Mouse (Mus musculus): ENCODE results near the gene Slc27a2. TPM values are rescaled to one million over a fixed set of nuclear protein-coding genes. Genes with fewer than 3 reads are reported as not detected.

Slc27a2 gene
- polyA plus RNA-seq, 1 experiment from 2014 or later, result 6.0 TPM

DNA sequence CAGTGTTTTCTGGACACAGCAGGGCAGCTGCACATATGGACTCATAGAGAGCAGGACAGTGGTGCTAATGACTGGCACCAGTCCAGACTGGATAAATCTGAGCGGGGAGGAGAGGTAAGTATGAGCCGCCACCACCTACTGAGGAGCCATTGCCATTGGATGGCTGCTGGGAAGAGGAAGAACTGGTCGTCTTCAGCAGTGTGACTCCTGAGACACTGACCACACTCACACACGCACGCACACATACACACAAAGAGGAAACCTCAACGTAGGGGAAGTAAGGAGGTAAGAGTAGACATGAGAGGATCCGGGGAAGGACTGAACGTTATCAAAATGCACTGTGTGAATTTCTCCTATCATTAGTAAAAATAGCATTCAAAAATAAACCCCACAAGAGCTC, 24.7 kb upstream of the Slc27a2 start:
- H3K9me3 ChIP-seq, result no peaks in the 10 kb centered on the region
- H3K9ac ChIP-seq, result no peak overlapping the region
- ATAC-seq (ENCODE audit: low read depth), result no peak
- no peak overlapping the region for H3K4me3 ChIP-seq
- no peaks in the 10 kb centered on the region for H3K36me3 ChIP-seq
- no peak overlapping the region for H3K27ac ChIP-seq (replicated peaks)
- no peaks in the 10 kb centered on the region for H3K27me3 ChIP-seq
- no peak overlapping the region for H3K4me2 ChIP-seq
- H3K4me1 ChIP-seq (replicated peaks), result no peaks in the 10 kb centered on the region
- WGBS, result 88% methylated on average over 8 of the region's 8 CpGs

DNA sequence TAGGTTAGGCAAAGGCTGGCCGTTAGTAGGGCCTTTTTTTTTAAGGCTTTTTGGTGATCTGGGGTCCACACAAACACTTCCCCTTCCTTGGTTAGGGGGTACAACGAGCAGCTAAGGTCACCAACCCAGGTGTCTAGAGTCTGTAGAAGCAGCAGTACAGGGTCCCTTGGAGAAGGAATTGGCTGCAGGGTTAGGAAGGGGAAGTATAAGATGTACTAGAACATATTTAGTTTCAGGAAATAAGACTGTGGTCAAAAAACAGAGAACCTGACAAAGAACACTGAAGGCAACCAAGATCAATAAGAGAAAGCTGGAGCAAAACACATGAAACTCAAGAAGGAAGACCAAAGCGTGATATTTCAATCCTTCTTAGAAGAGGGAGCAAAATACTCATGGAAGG, 21.6 kb upstream of the Slc27a2 start:
- H3K36me3 ChIP-seq, result no peaks in the 10 kb centered on the region
- no peak overlapping the region for H3K9ac ChIP-seq
- H3K27ac ChIP-seq (replicated peaks), result no peak overlapping the region
- 90% methylated on average over 3 of the region's 3 CpGs for WGBS
- no peak overlapping the region for H3K4me3 ChIP-seq
- no peak for ATAC-seq (ENCODE audit: low read depth)
- H3K9me3 ChIP-seq, result no peaks in the 10 kb centered on the region
- H3K4me2 ChIP-seq, result no peak overlapping the region
- no peaks in the 10 kb centered on the region for H3K27me3 ChIP-seq
- H3K4me1 ChIP-seq (replicated peaks), result no peaks in the 10 kb centered on the region

DNA sequence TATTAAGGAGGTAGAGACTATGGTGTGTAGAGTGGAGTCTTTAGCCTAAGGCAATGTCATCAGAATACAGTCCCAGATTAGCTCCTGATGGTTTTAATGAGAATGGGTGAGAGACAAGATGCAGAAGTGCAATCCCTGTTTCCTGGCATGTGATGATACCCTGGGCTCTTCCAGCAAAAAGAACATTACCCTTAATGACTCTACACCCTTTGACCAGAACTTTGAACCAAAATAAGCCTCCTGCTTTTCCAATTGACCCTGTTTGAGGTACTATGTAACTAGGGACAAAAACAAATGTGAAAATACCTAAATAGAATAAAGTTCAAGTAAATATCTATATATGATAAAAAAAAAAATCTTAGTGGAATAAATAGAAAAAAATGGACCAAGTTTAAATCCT, 14.6 kb upstream of the Slc27a2 start:
- no peak for ATAC-seq (ENCODE audit: low read depth)
- no peak overlapping the region for H3K27ac ChIP-seq (replicated peaks)
- no peaks in the 10 kb centered on the region for H3K36me3 ChIP-seq
- H3K27me3 ChIP-seq, result no peaks in the 10 kb centered on the region
- no peaks in the 10 kb centered on the region for H3K9me3 ChIP-seq
- no peaks in the 10 kb centered on the region for H3K4me1 ChIP-seq (replicated peaks)
- H3K4me2 ChIP-seq, result no peak overlapping the region
- no peak overlapping the region for H3K4me3 ChIP-seq
- H3K9ac ChIP-seq, result no peak overlapping the region

DNA sequence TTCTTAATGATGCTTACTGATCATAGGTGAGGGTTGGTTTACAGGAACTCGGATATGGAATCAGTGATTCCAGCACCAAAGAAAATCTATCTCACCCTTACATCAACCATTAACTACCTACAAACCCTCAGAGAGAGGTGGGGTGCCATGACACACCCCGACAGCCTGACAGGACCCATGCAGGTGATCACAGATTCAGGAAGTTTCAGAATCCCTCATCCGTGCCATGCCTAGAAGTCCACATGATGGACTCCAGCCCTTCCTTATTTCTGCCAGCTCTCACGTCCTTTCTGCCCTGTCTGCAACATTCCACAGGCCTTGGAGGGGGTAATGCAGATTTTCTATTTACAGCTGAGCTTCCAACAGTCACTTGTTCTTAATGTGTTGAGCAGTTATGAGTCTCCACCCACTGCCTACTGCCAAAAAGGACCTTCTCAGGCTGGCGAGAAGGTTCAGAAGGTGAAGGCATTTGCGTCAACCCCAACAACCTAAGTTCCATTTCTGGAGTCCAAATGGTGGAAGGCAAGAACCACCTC, 11.7 kb upstream of the Slc27a2 start:
- H3K27ac ChIP-seq (replicated peaks), result no peak overlapping the region
- no peak overlapping the region for H3K9ac ChIP-seq
- H3K9me3 ChIP-seq, result no peaks in the 10 kb centered on the region
- ATAC-seq (ENCODE audit: low read depth), result no peak
- no peaks in the 10 kb centered on the region for H3K27me3 ChIP-seq
- H3K4me3 ChIP-seq, result no peak overlapping the region
- H3K4me2 ChIP-seq, result no peak overlapping the region
- no peaks in the 10 kb centered on the region for H3K36me3 ChIP-seq
- no peaks in the 10 kb centered on the region for H3K4me1 ChIP-seq (replicated peaks)
- 84% methylated on average over 6 of the region's 6 CpGs for WGBS

GRCm38 (mm10) chr2:126542211-126542610, 10.0 kb upstream of the Slc27a2 start:
- Histone ChIP-seq H3K36me3 (no peaks in the 10 kb centered on the region), H3K27me3 (no peaks in the 10 kb centered on the region), H3K4me2 (no peak overlapping the region), H3K4me1 (replicated peaks) (no peaks in the 10 kb centered on the region), H3K9me3 (no peaks in the 10 kb centered on the region), H3K27ac (replicated peaks) (no peak overlapping the region), H3K9ac (no peak overlapping the region), H3K4me3 (no peak overlapping the region)
- 91% methylated on average over 5 of the region's 5 CpGs for WGBS
- ATAC-seq (ENCODE audit: low read depth), result no peak

DNA sequence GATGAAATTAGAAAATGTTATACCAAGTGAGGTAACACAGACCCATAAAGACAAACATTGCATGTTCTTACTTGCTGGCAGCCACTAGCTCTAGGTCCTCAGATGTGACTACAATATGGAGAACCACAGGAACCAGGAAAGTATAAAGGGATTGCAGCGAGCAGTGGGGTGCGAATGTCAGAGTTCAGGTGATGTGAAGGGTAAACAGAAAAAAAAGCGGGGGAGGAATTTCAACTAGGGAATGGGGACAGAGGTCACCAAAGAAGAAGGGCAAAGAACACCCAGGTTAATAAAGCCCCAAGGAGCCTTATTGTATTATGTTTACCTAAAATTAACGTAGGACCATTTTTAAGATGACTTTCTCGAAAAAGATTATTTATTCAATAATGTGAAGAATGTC, 6.9 kb upstream of the Slc27a2 start:
- no peak overlapping the region for H3K4me2 ChIP-seq
- no peaks in the 10 kb centered on the region for H3K9me3 ChIP-seq
- no peaks in the 10 kb centered on the region for H3K36me3 ChIP-seq
- no peak overlapping the region for H3K27ac ChIP-seq (replicated peaks)
- H3K9ac ChIP-seq, result no peak overlapping the region
- H3K4me3 ChIP-seq, result no peak overlapping the region
- H3K27me3 ChIP-seq, result no peaks in the 10 kb centered on the region
- ATAC-seq (ENCODE audit: low read depth), result no peak
- H3K4me1 ChIP-seq (replicated peaks), result no peaks in the 10 kb centered on the region
- 79% methylated on average over 5 of the region's 5 CpGs for WGBS

- no peak overlapping the region for H3K4me3 ChIP-seq
- peaks cover 5% of the 10 kb centered on the region for H3K27me3 ChIP-seq
- no peak for ATAC-seq (ENCODE audit: low read depth)
- no peaks in the 10 kb centered on the region for H3K4me1 ChIP-seq (replicated peaks)
- H3K4me2 ChIP-seq, result no peak overlapping the region
- 87% methylated on average over 3 of the region's 3 CpGs for WGBS
- H3K36me3 ChIP-seq, result no peaks in the 10 kb centered on the region
- no peaks in the 10 kb centered on the region for H3K9me3 ChIP-seq
- no peak overlapping the region for H3K27ac ChIP-seq (replicated peaks)
- H3K9ac ChIP-seq, result no peak overlapping the region
These were observed 5.8 kb upstream of the Slc27a2 start for GRCm38 (mm10) chr2:126546392-126546791.

GRCm38 (mm10) chr2:126549681-126550080, 2.5 kb upstream of the Slc27a2 start:
- ATAC-seq (ENCODE audit: low read depth), result no peak
- no peak overlapping the region for H3K27ac ChIP-seq (replicated peaks)
- H3K4me2 ChIP-seq, result no peak overlapping the region
- no peak overlapping the region for H3K4me3 ChIP-seq
- H3K4me1 ChIP-seq (replicated peaks), result peaks cover 20% of the 10 kb centered on the region
- peaks cover 33% of the 10 kb centered on the region for H3K27me3 ChIP-seq
- 87% methylated on average over 7 of the region's 7 CpGs for WGBS
- H3K36me3 ChIP-seq, result no peaks in the 10 kb centered on the region
- no peak overlapping the region for H3K9ac ChIP-seq
- H3K9me3 ChIP-seq, result no peaks in the 10 kb centered on the region

GRCm38 (mm10) chr2:126551244-126551890, 840 bp upstream of the Slc27a2 start:
- Histone ChIP-seq H3K9ac (no peak overlapping the region), H3K36me3 (no peaks in the 10 kb centered on the region), H3K27ac (replicated peaks) (no peak overlapping the region), H3K4me1 (replicated peaks) (peaks cover 20% of the 10 kb centered on the region), H3K4me3 (no peak overlapping the region), H3K4me2 (no peak overlapping the region), H3K9me3 (no peaks in the 10 kb centered on the region), H3K27me3 (peaks cover 46% of the 10 kb centered on the region)
- ATAC-seq (ENCODE audit: low read depth), result no peak
- 73% methylated on average over 8 of the region's 8 CpGs for WGBS

- WGBS, result 17% methylated on average over 5 of the region's 5 CpGs
- H3K4me1 ChIP-seq (replicated peaks), result peaks cover 20% of the 10 kb centered on the region
- H3K4me3 ChIP-seq, result no peak overlapping the region
- no peaks in the 10 kb centered on the region for H3K36me3 ChIP-seq
- no peak overlapping the region for H3K27ac ChIP-seq (replicated peaks)
- peaks cover 46% of the 10 kb centered on the region for H3K27me3 ChIP-seq
- peak overlapping the region; percentile 98 for H3K4me2 ChIP-seq
- no peaks in the 10 kb centered on the region for H3K9me3 ChIP-seq
- no peak for ATAC-seq (ENCODE audit: low read depth)
- H3K9ac ChIP-seq, result no peak overlapping the region
These were observed 311 bp upstream of the Slc27a2 start for GRCm38 (mm10) chr2:126551896-126552295.

DNA sequence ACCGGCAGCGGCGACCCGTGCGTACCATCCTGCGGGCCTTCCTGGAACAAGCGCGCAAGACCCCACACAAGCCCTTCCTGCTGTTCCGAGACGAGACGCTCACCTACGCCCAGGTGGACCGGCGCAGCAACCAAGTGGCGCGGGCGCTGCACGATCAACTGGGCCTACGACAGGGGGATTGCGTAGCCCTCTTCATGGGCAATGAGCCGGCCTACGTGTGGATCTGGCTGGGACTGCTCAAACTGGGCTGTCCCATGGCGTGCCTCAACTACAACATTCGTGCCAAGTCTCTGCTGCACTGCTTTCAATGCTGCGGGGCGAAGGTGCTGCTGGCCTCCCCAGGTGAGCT, 1.1 kb downstream of the Slc27a2 start:
- H3K9ac ChIP-seq, result peak overlapping the region; percentile 79
- peaks cover 46% of the 10 kb centered on the region for H3K27me3 ChIP-seq
- H3K9me3 ChIP-seq, result no peaks in the 10 kb centered on the region
- peak overlapping the region; percentile 98 for H3K4me2 ChIP-seq
- ATAC-seq (ENCODE audit: low read depth), result peak; percentile 79
- no peaks in the 10 kb centered on the region for H3K36me3 ChIP-seq
- WGBS, result under 1% methylated on average over 26 of the region's 26 CpGs
- H3K4me3 ChIP-seq, result peak overlapping the region; percentile 67
- 0 out of 2 replicates have a peak overlapping the region, but pooled peaks have one; percentile 49 for H3K27ac ChIP-seq (replicated peaks)
- peaks cover 20% of the 10 kb centered on the region for H3K4me1 ChIP-seq (replicated peaks)

DNA sequence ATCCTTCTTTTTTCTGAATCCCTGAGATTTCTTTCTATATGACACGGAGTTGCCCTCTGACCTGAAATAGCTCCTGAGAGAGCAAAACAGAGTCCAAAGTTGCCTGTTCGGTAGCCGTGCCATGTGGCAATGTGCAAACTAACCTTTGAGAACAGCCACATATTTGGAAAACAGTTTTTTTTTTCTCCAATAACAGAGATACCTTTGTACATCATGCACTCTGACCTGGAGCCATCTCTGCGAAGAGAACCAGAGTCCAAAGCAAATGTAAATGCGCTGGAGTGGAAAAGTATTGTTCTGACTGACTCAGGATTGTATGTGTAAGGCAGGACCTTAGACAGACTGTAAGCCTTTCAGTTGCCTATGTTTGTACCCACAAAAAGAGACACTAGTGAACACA, 3.3 kb downstream of the Slc27a2 start:
- Histone ChIP-seq H3K27ac (replicated peaks) (no peak overlapping the region), H3K4me1 (replicated peaks) (peaks cover 20% of the 10 kb centered on the region), H3K36me3 (no peaks in the 10 kb centered on the region), H3K9ac (no peak overlapping the region), H3K4me3 (no peak overlapping the region), H3K27me3 (peaks cover 46% of the 10 kb centered on the region), H3K4me2 (no peak overlapping the region), H3K9me3 (no peaks in the 10 kb centered on the region)
- no peak for ATAC-seq (ENCODE audit: low read depth)
- WGBS, result 82% methylated on average over 5 of the region's 5 CpGs

- no peak overlapping the region for H3K9ac ChIP-seq
- no peak overlapping the region for H3K4me3 ChIP-seq
- no peaks in the 10 kb centered on the region for H3K9me3 ChIP-seq
- WGBS, result 98% methylated on average over 1 of the region's 1 CpGs
- H3K27ac ChIP-seq (replicated peaks), result no peak overlapping the region
- H3K4me1 ChIP-seq (replicated peaks), result no peaks in the 10 kb centered on the region
- no peaks in the 10 kb centered on the region for H3K36me3 ChIP-seq
- peaks cover 9% of the 10 kb centered on the region for H3K27me3 ChIP-seq
- H3K4me2 ChIP-seq, result no peak overlapping the region
- no peak for ATAC-seq (ENCODE audit: low read depth)
These were observed 7.9 kb downstream of the Slc27a2 start for GRCm38 (mm10) chr2:126560094-126560493.

Data from neural tube, embryonic 13.5 days (tissue).